Mouse (Mus musculus) hindbrain, embryonic 15.5 days (tissue): Measurements from ENCODE around the gene Zfp987. TPM values are rescaled to one million over a fixed set of nuclear protein-coding genes. Genes with fewer than 3 reads are reported as not detected.

Experiments
- polyA plus RNA-seq: library from polyadenylated mRNA; unstranded; fragments of >200 nt; fragmentation: Nextera tagmentation; extraction: Ambion mirVana; gene quantifications from 2 replicates; pipeline ENCODE4 v1.2.1, GENCODE M21; 2015

Gene Zfp987
- polyA plus RNA-seq, 1 experiment from 2014 or later: not detected

Other genes with a start within 250 kb of the Zfp987 start
- gene Zfp986, start 228.5 kb upstream of the Zfp987 start, polyA plus RNA-seq: not detected in 2 replicates
- gene Zfp600, start 59.5 kb downstream of the Zfp987 start, polyA plus RNA-seq: not detected in 2 replicates